Mouse (Mus musculus): ENCODE measurements at regions not wholly inside any gene's neighbourhood (a gene's known extent, or its start where the extent isn't known, plus 50 kb on each side); places are given as distances from the start of the nearest gene placed in this dataset.

GRCm38 (mm10) chr9:41430391-41431343 is 269.2 kb upstream of the Ubash3b start:
- no peak for TF ChIP-seq POLR2A (IDR thresholded peaks at IDR 0.05; ENCODE audit: insufficient read depth, low read depth, low read length)
- TF ChIP-seq CTCF (IDR thresholded peaks at IDR 0.05; ENCODE audit: insufficient read depth, low read depth, low read length) = no peak
